Mouse (Mus musculus) kidney, postnatal 10 days (tissue): Measurements from ENCODE around the gene Nit1.
"Not testable (repeated sequence)": the region's sequence is repeated elsewhere in the genome, so short reads cannot be mapped to it uniquely, and the experiment has no call there.

ENCODE experiments used
- DNase-seq: peaks from one replicate; pipeline ENCODE4 v3.0.0; 2021; ENCODE audit warnings: mixed read lengths

Nit1 gene

DNA sequence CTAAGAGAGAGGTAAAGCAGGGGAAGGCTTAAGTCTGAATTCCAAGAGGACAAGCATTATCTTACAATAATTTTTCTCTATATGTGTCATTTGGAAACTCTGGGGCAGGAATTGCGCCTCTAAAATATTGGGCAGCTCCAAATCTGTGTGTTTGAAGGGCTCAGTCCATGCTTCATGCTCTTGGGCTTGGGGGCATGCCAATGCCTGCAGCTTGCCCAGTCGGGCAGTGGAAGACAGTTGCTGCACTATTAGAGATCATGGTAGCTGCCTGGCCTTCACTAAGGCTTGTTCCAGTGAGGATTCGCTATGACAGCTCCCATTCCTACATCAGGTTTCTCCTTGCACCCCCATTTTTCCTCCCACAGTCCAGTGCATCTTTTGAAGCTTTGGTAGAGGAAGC is 3.2 kb upstream of the Nit1 start:
- no peak for DNase-seq

DNA sequence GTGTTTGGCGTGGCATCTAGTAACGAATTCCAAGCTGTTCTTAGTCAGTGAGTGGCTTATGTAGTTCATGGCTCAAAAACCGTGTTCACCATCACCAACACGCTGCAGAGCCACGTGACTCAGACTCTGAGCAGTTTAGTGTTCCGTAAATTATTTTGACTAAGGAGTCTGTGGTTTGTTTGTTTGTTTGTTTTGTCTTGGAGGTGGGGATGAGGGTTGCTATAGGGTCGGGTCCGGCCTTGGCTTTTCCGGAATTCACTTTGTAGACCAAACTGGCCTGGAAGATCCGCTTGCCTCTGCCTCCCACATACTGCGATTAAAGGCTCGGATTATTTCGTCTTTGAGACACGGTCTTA is 627 bp upstream of the Nit1 start:
- no peak for DNase-seq

DNA sequence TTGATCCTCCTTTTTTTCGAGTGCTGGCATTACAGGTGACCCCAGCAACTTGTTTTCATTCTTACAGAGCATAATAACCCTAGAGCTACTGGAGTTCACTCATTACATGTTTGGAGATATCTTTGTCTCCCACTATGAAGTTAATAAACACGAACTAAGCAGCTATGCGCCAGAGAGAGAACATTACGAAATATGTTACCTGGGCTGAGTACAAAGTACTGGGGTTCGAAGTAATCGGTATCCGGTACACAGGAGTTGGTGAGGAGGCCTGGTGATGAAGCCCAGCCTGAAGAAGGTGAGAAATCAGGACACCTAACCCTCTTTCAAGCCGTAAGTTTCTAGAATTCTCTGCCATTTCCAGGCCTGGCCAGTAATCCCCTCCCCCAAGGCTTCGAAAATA is 731 bp downstream of the Nit1 start:
- DNase-seq, result no peak

DNA sequence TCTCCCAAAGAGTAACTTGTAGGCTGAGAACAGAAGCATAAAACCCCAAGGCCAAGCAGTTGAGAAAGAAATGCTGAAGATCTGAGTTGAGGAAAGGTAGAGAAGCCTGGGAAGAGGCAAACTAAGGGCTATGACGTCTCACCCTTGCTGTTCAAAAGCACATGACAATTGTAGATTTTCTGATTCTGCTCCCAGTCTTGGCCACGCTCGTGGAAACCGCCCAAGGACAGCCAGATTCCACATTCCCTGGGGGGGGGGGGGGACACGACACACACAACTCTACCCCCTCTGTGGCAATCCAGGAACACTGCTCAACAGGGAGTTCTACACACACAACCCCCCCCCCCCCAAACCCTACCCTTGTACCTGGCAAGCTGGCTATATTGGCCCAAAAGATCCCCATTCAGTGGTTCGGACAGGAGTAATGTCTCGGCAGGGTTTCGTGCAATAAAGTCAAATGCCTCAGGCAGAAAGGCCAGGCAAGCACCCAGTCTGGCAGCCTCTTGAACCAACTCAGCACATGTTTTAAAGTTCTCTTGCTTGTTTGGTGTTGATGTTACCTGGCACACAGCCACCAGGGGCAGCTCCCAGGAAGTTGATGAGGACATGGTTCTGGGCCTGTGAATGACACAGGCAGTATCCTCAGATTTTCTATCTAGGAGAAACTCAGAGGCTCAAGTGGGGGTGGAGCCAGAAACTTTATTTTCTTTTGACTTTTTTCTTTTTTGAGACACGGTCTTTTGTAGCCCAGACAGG is 1.3 kb downstream of the Nit1 start:
- peak; percentile 75 for DNase-seq

DNA sequence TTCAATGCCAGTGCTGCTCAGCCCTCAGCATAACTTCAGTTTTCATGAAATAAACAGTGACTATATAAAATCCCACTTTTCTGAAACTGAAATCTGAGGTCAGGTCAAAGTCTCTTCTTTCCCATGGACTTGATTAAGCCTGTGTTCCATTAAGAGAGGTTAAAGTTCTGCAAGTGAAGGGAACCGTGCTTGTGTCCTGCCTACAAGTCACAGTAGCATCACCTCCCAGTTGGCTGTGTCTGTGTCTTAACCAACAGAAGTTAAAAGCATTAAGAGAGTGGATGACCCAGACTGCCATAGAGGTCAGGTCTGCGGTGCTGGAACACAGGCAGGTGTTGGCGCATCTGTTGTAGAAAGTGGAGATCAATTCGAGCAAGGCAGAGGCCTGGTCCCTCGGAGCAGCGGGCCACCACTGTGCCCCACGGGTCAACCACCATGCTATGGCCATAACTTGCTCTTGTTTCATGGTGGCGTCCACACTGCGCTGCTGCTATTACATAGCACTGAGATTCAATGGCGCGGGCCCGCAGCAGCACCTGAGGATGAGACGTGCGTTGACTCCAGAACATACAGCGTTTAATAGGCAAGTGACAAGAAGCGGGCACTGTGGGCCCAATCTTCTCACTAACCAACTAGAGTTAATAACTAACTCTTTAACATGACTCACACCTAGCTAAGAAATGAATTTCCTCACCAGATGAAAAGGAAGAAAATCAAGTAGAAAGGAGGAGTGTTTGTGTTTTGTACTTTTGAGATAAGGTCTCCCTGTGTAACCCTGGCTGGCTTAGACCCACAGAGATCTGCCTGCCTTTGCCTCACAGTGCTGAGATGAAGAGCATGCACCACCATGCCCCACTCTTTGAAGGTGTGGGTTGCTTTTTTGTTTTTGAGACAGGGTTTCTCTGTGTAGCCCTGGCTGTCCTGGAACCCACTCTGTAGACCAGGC is 2.9 kb downstream of the Nit1 start:
- no peak for DNase-seq

DNA sequence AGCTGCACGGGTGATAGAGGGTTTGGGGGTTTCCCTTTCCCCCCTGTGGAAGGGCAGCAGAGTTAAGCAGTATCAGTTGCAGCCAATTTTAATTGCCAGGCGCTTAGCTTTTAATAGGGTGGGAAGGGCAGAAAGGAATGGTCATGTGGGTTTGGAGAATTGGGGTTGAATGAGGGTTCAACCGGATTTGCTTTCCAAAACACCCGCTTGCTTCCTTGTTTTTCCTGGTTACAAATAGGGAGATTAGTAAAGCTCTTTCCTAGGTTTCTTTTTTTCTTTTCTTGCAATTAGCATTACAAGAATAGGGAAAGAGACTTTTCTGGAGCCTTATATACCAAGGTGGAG is 15.3 kb downstream of the Nit1 start:
- DNase-seq, result no peak

DNA sequence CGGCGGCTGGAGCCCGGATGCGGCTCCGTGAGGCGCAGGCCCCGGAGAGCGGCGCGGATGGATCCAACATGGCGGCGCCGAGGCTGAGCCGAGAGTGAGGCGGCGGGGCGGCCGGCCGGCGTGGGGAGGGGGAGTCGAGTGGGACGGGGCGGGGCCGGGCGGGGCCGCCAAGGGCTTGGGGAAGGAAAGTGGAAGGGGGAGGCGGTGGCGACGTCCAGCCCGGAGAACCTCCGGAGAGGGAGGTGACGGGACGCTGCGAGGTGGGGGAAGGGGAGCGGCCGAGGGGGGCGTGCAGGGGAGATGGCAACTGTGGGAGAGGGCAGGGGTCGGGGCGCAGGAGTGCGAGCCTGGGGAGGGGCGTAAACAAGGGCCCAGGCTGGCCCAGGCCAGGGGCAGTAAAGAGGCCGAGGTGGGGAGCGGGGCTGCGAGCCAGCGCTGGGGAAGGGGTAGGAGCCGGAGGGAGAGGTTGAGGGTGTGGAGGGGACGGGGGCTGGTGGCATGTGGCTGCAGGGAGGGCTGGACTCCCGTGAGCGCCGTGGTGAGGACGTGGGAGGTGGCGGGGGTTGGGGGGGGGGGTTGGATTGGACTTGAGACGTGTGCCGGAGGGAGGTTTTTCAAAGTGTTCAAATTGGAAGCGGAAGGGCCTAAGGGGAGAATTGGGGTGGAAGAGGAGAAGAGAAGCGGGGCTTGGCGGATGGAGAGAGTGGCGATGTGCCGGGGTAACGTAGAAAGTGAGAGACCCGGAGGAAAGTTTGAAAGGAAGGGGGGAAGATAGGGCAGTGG is 15.8 kb downstream of the Nit1 start:
- peak; percentile 91 for DNase-seq

DNA sequence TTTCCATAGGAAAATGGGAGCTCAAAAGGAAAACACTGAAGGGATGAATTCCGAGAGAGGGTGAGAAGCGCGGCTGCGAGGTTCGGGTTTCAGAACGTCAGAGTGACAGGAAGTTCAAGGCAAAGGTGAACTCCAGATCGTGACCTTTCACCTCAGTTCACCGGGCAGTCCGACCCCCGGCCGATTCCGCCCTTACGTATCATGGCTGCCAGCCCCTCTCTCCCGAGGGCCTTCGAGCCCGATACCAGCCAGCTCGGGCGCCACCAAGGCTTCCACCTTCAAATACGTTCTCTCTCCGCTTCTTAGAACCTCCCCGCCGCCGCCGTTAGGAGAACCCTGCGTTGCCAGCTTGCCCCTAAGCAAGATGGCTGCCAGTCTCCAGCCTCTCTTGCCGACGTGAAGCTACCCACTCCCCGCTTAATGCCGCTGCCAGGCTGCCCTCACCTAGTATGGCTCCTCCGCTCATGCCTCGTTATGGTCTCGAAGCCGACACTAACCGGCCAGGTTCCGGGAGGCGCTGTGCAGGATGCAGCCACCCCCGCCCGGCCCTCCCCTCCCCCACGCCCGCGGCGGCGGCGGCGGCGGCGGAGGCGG is 16.5 kb downstream of the Nit1 start, which contains the start of gene Dedd:
Gene Dedd (plus strand): TSS at position 307 of the 594 bp plus-strand sequence.
- DNase-seq, result peak; percentile 93

DNA sequence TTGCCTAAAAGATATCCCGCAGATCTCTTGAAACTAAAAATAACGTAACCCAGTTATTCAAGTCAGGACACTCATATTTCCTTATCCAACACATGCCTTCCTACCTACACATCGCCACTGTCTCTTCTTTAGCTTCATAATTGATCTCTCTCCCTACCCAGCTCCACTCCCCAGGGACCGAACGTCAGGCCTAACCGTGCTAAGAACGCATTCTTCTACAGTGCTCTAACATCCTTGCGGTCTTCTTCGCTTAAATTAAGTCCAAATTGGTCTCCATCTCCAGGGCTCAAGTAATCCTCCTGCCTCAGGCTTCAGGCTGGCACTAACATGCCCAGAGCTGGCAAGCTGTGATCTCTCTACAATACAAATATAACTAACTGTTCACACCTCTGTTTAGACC is 17.2 kb downstream of the Nit1 start:
- DNase-seq, result no peak

DNA sequence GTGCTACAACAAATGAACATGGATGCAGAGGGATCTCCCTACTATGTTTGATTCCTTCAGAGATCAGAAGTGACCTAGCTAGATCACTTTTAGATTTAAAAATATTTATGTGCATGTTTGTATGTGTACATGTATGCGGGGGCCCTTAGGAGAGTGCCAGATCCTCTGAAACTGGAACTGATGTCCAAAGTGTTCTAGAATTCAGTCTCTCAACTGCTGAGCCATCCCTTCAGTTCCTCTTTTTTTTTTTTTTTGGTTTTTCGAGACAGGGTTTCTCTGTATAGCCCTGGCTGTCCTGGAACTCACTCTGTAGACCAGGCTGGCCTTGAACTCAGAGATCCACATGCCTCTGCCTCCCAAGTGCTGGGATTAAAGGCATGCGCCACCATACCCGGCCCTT is 18.9 kb downstream of the Nit1 start:
- not testable (repeated sequence) for DNase-seq

DNA sequence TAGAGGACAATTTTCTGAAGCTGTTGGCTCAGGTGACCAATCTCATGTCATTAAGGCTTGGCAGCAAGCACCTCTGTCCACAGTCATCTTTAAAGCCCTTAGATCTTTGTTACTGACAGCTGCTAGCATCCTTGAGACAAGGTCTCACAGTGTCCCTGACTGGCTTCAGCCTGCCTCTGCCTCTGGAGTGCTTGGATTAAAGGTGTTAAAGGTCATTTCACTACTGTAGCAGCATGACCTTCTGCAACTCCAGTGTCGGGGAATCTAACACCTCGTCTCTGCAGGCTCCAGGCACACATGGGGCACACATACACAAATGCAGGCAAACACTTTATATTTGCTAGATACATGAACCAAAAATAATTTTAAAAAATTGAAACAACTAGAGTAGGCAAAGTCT is 19.9 kb downstream of the Nit1 start:
- no peak for DNase-seq

DNA sequence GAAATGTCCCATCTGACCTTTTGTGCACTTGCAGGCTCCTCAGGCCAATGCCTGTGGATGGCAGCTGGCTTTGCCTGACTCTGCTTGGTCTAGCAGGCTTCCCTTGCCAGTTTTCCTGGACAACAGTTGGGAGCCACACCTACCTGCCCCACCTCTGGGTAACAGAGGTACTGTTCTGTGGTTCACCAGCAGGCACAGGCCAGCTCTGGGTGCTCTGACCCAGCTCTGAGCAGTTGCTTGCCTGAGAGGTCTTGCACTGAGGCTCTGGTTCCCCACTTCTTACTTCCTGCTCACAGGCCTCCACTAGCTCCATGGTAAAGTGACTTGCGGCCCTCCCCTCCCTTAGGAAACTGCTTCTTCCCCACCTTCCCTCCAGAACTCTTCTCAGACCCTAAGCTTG is 23.4 kb downstream of the Nit1 start:
- peak; percentile 48 for DNase-seq

DNA sequence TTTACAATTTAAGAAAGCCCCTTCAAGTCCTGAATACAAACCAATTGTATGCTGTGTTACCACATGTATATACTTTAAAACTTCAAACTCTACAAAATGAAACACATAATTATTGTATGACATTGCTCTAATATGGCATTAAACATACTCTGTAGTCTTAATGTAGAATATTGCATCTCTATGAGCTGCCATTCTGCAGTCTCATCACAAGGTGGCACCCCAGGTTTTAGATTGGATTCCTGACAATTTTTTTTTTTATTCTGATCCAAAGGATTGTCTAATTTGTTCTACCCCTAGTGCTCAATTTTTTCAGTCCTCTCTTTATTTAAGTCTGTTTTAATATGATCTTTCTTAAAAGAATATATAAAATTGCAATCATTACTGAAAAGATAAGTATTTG is 24.0 kb downstream of the Nit1 start:
- no peak for DNase-seq

DNA sequence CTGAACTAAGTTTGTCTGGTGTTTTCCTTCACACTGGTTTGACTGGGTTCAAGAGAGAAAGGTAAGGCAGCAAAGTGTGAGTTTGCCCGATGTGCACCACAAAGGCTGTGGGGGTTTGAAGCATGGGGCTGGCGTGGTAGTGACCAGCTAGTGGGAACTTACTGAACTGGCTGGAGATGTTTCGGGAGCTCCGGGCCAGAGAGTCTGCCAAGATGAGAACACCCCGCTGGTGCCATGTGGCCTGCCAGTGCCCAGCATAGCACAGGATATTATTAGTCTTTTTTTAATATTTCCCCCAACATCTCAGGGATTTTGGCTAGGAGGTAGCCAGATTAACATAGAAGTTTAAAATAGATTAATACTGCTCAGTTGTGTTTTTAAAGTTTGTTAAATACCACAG is 25.3 kb downstream of the Nit1 start:
- DNase-seq, result no peak

DNA sequence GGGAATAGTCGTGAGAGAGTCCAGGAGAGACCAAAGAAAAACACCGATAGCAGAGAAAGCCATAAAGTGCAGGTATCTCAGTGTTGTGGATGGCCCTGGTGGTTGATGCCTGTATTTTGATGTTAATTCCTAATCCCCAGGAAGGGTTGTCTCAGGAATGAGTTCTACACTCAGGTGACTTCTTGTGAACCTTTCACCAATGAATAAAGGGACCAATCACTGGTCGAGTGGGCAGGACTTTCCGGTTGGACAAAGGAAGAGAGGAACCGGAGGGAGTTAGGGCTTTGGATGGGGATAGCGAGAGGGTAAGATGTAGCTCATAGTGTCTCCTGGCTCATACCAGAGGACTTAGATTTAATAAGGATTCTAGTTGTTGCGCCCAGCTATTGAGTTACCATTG is 25.7 kb downstream of the Nit1 start:
- DNase-seq, result peak; percentile 33

DNA sequence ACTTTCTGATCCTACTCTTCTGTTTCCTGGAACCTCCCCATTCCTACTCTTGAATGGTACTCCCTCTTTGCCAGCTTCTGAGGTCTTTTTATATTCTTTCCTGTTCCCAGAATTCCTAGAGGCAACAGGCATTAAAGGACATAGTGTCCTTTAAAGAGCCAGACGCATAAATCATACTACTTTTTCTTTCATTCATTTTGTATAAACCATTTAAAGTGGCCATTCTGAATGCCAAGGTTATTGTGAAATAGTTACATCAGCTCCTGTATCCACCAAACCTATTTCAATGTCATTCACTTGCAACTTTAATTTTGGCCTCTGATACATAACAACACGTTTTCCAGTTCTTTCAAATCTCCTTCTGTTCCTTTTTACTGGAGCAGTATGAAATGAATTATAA is 36.1 kb downstream of the Nit1 start:
- no peak for DNase-seq

DNA sequence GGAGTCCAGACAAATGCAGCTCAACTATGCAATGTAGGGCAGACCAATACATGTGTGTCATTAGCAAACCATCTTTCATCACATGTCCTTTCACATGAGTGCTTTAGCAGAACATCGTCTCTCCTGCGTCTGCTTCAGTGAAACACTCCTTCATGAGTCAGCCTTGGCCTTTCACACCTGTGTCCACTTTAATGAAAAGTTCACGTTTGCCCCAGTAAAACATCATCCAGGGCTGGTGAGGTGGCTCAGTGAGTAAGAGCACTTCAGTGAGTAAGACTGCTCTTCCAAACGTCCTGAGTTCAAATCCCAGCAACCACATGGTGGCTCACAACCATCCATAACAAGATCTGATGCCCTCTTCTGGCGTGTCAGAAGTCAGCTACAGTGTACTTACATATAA is 39.3 kb downstream of the Nit1 start:
- not testable (repeated sequence) for DNase-seq

DNA sequence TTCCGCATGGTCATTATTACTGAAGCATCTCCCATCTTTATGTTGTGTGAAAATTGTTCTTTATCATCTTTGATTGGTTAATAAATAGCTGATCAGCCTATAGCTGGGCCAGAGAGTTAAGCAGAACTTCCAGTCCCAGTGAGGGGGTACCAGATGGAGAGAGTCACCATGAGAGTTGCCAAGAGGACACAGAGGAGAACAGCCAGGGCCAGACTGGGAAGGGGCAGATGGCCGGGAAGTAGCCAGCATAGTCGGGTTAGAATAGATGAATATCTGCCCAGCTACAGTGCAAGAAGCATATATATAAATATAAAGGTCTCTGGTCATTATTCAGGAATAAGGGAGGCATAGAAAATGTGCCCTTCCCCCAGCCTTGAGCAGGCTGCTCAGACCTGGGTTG is 47.2 kb downstream of the Nit1 start:
- DNase-seq, result no peak

DNA sequence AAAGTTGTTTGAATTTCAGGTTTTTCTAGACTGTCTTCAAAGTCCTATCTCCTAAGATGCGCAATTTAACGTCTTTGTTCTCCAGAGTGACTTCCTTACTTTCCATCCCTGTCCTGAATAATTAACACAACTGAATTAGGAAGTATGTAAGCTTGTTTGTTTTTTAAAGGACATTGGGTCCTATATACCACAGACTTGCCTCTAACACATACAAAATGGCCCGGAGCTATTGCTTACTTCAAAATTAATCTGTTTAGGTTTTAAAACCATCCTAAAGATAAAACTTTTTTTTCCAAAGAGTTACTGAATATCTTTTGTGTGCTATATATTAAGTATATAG is 50.4 kb downstream of the Nit1 start:
- DNase-seq, result no peak

DNA sequence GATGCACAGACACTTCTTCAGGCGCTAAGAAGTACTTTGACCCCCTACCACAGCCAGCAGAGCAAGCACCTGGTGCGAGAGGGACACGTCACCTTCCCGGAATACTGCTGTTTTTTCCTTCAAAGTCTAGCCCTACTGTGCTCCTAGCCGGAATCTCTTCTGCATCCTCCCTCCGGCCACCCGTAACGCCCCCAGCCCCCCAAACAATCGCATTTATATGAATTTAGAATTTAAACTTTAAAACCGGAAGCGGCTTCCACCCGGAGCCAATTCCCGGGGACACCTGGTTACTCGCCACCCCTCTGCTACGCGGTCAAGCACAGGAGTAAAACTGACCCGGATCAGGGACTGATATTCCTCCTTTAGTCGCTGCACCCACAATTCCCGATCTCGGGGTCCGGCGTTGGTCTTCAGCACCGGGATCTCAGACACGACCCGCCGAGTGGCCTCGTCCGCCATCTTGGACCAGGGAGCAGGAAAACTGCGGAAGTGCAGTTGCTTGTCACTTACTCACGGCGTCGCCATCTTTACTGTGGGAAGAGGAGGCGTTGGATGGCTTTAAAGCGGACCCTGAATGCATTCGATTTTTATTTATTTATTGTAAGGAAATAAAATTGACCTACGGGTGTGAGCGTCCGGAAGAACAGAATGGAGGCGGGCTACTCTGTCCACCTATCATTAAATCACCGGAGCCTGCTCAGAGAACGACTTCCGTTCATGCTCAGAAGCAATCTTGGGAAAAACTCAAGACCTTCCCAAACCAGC is 51.0 kb downstream of the Nit1 start, which contains the start of gene Ufc1:
Gene Ufc1 (minus strand): TSS at position 727 of the 765 bp plus-strand sequence.
- peak; percentile 89 for DNase-seq

DNA sequence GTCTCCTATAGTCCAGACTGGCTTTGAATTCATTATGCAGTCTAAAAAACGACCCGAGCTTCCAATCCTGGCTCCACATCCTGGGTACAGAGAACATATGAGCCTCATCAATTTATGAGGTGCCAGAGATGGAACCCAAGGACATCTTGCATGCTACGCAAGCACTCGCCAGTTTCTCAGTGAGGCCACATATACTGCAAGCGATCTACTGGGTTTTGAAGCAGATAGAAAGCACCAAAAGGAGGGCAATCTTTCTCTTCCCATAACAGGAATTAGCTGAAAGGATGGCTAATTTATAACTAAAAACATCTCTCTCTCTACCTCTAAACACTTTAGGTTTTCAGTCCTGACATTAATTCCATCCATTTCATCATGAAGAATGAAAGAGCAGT is 51.5 kb downstream of the Nit1 start:
- no peak for DNase-seq

DNA sequence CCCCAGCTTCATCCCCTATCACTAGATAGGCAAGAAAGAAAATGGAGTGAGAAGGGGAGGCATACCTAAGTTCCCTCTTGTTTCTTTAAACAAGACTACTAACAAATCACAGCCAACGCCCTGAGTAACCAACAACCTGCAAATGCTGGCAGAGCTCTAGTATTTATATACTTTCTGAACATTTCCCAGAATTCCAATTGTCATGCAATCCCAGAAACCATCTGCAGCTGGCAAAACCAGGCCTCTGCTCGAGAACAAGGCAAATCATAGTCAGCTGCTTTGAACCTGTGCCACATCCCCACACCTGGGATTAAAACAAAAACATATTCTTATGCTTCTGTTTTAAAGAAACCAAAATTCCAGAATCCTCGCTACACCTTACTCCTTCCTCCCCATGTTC is 52.1 kb downstream of the Nit1 start:
- no peak for DNase-seq
